Mouse (Mus musculus): Measurements from ENCODE around the gene Gpsm1. TPM values are rescaled to one million over a fixed set of nuclear protein-coding genes. Genes with fewer than 3 reads are reported as not detected.

The Gpsm1 gene
- polyA plus RNA-seq, 1 experiment from 2014 or later: 44.1 TPM

DNA sequence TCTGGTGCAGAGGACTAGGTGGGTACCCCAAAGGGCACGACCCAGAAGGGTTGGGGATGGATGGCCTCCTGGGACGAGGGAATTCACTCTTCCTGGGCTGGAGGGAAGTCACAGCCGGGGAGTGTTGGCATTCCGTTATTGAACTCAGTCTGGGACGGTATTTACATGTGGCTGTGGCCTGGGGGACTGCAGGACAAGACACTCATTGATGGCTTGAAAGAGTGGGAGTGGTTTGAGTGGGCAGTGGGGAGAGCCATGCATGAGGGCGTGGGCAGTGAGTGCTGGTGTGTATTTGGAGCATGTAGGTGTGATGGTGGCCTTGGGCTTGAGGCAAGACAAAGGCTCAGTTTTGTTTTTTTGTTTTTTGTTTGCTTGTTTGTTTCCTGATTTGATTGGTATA is 15.4 kb downstream of the Gpsm1 start:
- H3K4me3 ChIP-seq (ENCODE audit: low read length): no peak overlapping the region
- no peak overlapping the region for H3K4me2 ChIP-seq (replicated peaks; ENCODE audit: low read depth, low read length)
- no peaks in the 10 kb centered on the region for H3K4me1 ChIP-seq (ENCODE audit: insufficient read depth, low read length)
- H3K27ac ChIP-seq (ENCODE audit: low read length): 0 out of 2 replicates have a peak overlapping the region, but pooled peaks have one; percentile 10
- no peaks in the 10 kb centered on the region for H3K9me3 ChIP-seq (ENCODE audit: low read length)
- no peaks in the 10 kb centered on the region for H3K27me3 ChIP-seq (ENCODE audit: insufficient read depth, low read length)
- peaks cover 24% of the 10 kb centered on the region for H3K36me3 ChIP-seq (ENCODE audit: insufficient read depth, low read length)
- ATAC-seq (ENCODE audit: low FRiP score, low TSS enrichment): no peak
- 69% methylated on average over 6 of the region's 6 CpGs for WGBS
- 0 out of 2 replicates have a peak overlapping the region, but pooled peaks have one; percentile 26 for H3K9ac ChIP-seq (replicated peaks; ENCODE audit: low read length)

DNA sequence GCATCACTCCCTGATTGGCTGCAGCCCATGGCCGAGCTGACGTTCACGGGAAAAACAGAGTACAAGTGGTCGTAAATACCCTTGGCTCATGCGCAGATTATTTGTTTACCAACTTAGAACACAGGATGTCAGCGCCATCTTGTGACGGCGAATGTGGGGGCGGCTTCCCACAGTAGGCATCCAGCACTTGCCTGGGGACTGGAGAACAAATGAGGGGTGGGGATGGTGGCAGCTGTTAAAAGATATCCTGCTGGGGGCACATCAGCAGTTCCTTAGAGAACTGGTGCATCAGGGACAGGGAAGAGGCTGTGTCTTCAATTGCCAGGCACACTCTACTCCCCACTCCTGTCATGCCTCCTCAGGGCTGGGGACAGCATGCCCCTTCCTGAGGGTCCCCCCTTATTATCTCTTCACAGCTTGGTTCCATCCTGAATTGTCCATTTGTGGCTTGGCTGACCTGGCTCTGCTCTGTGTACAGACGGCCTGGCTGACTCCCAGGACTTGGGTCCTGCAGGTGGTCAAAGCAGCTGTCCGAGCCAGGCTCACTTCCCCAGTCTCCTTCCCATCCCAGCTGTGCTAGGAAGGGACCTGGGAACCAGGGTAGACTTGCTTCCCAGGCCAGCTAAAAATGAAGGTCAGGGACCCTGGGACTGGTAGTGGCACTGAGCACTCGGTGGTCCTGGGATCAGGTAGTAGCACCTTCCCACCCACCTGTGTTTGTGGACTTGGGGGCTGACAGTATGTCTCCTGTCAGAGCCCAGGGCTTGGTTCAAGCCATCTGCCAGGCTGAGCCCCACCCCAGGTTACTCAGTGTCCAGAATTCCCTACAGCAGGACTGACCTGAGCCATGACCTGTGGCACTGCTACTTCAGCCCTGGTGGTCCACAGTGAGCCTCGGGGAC is 23.2 kb downstream of the Gpsm1 start:
- H3K4me1 ChIP-seq (ENCODE audit: insufficient read depth, low read length): peaks cover 24% of the 10 kb centered on the region
- WGBS: 85% methylated on average over 8 of the region's 13 CpGs
- ATAC-seq (ENCODE audit: low FRiP score, low TSS enrichment): no peak
- no peaks in the 10 kb centered on the region for H3K9me3 ChIP-seq (ENCODE audit: low read length)
- H3K36me3 ChIP-seq (ENCODE audit: insufficient read depth, low read length): peaks cover 15% of the 10 kb centered on the region; the same call in 1 of the 2 replicates
- no peak overlapping the region for H3K4me3 ChIP-seq (ENCODE audit: low read length)
- no peak overlapping the region for H3K27ac ChIP-seq (ENCODE audit: low read length)
- no peak overlapping the region for H3K9ac ChIP-seq (replicated peaks; ENCODE audit: low read length)
- H3K27me3 ChIP-seq (ENCODE audit: insufficient read depth, low read length): no peaks in the 10 kb centered on the region
- no peak overlapping the region for H3K4me2 ChIP-seq (replicated peaks; ENCODE audit: low read depth, low read length)

DNA sequence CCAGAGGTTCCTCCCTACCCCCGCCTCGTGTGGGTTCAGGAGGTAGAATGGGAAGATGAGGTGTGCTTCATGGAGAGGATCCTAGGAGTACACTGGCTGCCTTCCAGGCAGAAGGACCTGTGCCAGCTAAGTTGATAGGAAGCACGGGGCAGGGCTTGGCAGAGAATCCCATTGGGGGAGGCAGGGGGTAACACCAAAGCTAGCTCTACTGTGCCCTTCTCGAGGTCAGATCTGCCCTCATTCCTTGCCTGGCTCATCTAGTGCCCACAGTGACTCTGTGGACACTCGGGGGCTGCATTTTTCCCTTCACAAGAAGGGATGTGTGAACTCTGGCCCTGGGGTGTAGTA is 23.9 kb downstream of the Gpsm1 start:
- no peaks in the 10 kb centered on the region for H3K9me3 ChIP-seq (ENCODE audit: low read length)
- no peak for ATAC-seq (ENCODE audit: low FRiP score, low TSS enrichment)
- H3K36me3 ChIP-seq (ENCODE audit: insufficient read depth, low read length): peaks cover 15% of the 10 kb centered on the region; the same call in 1 of the 2 replicates
- WGBS: 89% methylated on average over 5 of the region's 5 CpGs
- H3K27ac ChIP-seq (ENCODE audit: low read length): no peak overlapping the region
- H3K4me1 ChIP-seq (ENCODE audit: insufficient read depth, low read length): peaks cover 27% of the 10 kb centered on the region
- no peaks in the 10 kb centered on the region for H3K27me3 ChIP-seq (ENCODE audit: insufficient read depth, low read length)
- no peak overlapping the region for H3K9ac ChIP-seq (replicated peaks; ENCODE audit: low read length)
- no peak overlapping the region for H3K4me2 ChIP-seq (replicated peaks; ENCODE audit: low read depth, low read length)
- no peak overlapping the region for H3K4me3 ChIP-seq (ENCODE audit: low read length)

DNA sequence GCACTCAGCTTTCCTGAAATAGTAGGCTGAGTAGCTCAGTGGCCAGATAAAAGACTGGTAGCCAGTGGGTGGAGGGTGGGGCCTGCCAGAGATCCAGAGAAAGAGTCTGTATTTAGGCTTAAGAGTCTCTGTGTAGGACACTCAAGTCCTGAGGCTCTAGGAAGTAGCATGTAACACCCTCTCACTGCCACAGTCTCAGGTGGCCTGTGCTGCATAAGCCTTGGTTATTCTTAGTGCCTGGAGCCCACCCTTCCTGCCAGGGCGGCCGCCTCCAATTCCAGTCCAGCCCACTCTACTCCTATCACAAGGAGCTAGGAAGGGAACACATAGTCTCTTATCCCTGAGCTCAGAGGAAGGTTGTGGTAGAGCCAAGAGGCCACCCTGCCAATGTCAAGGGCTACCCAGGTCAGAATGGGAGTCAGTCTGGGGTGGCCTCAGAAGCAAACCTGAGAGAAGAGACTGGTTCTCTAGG is 26.2 kb downstream of the Gpsm1 start:
- WGBS: 82% methylated on average over 2 of the region's 2 CpGs
- H3K27me3 ChIP-seq (ENCODE audit: insufficient read depth, low read length): no peaks in the 10 kb centered on the region
- no peak for ATAC-seq (ENCODE audit: low FRiP score, low TSS enrichment)
- no peak overlapping the region for H3K4me2 ChIP-seq (replicated peaks; ENCODE audit: low read depth, low read length)
- H3K36me3 ChIP-seq (ENCODE audit: insufficient read depth, low read length): peaks cover 31% of the 10 kb centered on the region
- peak overlapping the region; percentile 88 for H3K27ac ChIP-seq (ENCODE audit: low read length)
- H3K4me1 ChIP-seq (ENCODE audit: insufficient read depth, low read length): peaks cover 27% of the 10 kb centered on the region
- no peak overlapping the region for H3K9ac ChIP-seq (replicated peaks; ENCODE audit: low read length)
- no peaks in the 10 kb centered on the region for H3K9me3 ChIP-seq (ENCODE audit: low read length)
- H3K4me3 ChIP-seq (ENCODE audit: low read length): no peak overlapping the region

DNA sequence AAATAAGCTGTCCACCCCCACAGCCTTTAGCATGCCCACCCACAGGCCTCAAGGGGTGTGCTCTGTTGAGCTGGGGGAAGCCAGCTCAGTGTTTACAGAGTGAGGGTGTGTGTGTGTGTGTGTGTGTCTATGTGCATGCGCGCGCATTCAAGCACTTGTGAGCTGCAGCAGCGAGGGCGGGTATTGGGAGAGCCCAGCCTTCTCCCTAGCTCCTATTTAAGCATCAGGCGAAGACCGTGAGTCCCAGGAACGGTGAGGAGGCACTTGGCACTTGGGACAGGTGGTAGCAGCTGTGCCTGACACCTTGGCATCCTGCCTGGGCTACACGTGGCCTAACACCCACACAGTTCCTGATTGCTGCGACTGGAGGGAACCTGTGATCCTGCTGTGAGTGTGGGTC is 26.7 kb downstream of the Gpsm1 start:
- H3K9me3 ChIP-seq (ENCODE audit: low read length): no peaks in the 10 kb centered on the region
- H3K27ac ChIP-seq (ENCODE audit: low read length): peak overlapping the region; percentile 88
- WGBS: 49% methylated on average over 10 of the region's 10 CpGs
- peaks cover 35% of the 10 kb centered on the region for H3K36me3 ChIP-seq (ENCODE audit: insufficient read depth, low read length)
- ATAC-seq (ENCODE audit: low FRiP score, low TSS enrichment): peak; percentile 36; the same call in 1 of the 2 replicates
- H3K27me3 ChIP-seq (ENCODE audit: insufficient read depth, low read length): no peaks in the 10 kb centered on the region
- H3K4me2 ChIP-seq (replicated peaks; ENCODE audit: low read depth, low read length): no peak overlapping the region
- peaks cover 27% of the 10 kb centered on the region for H3K4me1 ChIP-seq (ENCODE audit: insufficient read depth, low read length)
- 0 out of 2 replicates have a peak overlapping the region, but pooled peaks have one; percentile 16 for H3K9ac ChIP-seq (replicated peaks; ENCODE audit: low read length)
- H3K4me3 ChIP-seq (ENCODE audit: low read length): no peak overlapping the region

DNA sequence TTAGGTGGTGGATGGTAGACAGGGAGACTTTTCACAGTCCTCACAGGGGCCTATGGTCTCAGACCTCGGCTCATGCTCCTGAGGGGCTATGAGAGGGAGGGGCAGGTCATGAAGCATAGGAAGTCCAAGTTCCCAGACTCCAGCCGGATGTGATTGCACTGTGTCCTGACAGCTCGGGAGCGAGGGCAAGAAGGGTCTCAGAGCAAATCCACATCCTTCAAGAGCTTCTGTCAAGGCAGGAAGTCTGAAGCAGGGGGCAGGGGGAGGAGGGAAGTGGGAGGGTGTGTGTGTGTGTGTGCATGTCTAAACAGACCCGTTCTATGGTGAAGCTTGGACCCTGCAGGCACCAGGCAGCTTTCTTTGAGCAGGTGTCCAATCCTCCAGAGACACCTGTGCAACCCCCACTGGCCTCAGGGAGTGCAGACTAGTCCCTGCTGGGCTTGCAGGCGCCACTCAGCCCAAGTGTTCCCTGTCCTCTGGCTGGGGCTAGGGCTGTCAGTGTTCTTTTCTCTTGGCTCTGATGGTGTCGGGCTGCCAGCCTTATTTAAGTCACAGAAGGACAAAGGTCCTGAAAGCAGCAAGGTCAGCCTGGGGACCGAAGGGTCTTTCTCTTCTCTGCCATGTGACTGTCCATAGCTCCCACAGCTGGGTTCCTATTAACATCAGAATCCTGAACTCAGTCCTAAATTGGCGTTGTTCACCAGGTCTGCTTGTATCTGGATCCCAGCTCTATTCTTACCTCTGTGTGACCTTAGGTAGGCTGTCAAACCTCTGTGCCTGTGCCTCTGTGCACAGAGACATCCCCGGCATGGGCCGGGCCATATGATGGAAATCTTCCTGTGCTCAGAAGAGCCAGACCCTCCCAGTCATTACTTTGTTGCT is 27.5 kb downstream of the Gpsm1 start:
- H3K4me2 ChIP-seq (replicated peaks; ENCODE audit: low read depth, low read length): no peak overlapping the region
- H3K36me3 ChIP-seq (ENCODE audit: insufficient read depth, low read length): peaks cover 39% of the 10 kb centered on the region
- ATAC-seq (ENCODE audit: low FRiP score, low TSS enrichment): peak; percentile 72
- peaks cover 27% of the 10 kb centered on the region for H3K4me1 ChIP-seq (ENCODE audit: insufficient read depth, low read length)
- WGBS: 43% methylated on average over 11 of the region's 11 CpGs
- no peaks in the 10 kb centered on the region for H3K27me3 ChIP-seq (ENCODE audit: insufficient read depth, low read length)
- H3K9ac ChIP-seq (replicated peaks; ENCODE audit: low read length): peak overlapping the region; percentile 16; the same call in 1 of the 2 replicates
- no peaks in the 10 kb centered on the region for H3K9me3 ChIP-seq (ENCODE audit: low read length)
- H3K27ac ChIP-seq (ENCODE audit: low read length): peak overlapping the region; percentile 88
- H3K4me3 ChIP-seq (ENCODE audit: low read length): no peak overlapping the region

DNA sequence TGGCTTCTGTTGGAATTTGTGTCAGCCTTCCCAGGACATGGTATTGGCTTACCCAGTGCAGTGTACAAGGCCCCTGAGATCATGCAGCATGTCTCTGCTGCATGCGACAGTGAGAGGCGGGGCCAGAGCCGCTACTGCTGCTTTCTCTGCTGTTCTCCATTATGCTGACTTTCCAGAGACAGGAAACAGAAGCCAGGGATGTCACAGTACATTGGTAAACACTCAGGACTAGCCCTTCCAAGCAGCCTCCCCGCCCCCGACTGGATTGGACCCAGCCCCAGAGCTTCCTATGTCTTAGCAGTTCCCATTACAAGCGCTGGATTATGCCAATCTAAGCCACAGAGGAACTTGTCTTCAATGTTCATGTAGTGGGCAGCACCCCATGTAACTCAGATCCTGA is 32.9 kb downstream of the Gpsm1 start:
- ATAC-seq (ENCODE audit: low FRiP score, low TSS enrichment): no peak
- no peak overlapping the region for H3K4me3 ChIP-seq (ENCODE audit: low read length)
- 50% methylated on average over 6 of the region's 6 CpGs for WGBS
- H3K9me3 ChIP-seq (ENCODE audit: low read length): no peaks in the 10 kb centered on the region
- peak overlapping the region; percentile 47 for H3K27ac ChIP-seq (ENCODE audit: low read length)
- H3K36me3 ChIP-seq (ENCODE audit: insufficient read depth, low read length): peaks cover 40% of the 10 kb centered on the region
- H3K4me2 ChIP-seq (replicated peaks; ENCODE audit: low read depth, low read length): no peak overlapping the region
- no peaks in the 10 kb centered on the region for H3K27me3 ChIP-seq (ENCODE audit: insufficient read depth, low read length)
- H3K4me1 ChIP-seq (ENCODE audit: insufficient read depth, low read length): peaks cover 25% of the 10 kb centered on the region
- no peak overlapping the region for H3K9ac ChIP-seq (replicated peaks; ENCODE audit: low read length)

DNA sequence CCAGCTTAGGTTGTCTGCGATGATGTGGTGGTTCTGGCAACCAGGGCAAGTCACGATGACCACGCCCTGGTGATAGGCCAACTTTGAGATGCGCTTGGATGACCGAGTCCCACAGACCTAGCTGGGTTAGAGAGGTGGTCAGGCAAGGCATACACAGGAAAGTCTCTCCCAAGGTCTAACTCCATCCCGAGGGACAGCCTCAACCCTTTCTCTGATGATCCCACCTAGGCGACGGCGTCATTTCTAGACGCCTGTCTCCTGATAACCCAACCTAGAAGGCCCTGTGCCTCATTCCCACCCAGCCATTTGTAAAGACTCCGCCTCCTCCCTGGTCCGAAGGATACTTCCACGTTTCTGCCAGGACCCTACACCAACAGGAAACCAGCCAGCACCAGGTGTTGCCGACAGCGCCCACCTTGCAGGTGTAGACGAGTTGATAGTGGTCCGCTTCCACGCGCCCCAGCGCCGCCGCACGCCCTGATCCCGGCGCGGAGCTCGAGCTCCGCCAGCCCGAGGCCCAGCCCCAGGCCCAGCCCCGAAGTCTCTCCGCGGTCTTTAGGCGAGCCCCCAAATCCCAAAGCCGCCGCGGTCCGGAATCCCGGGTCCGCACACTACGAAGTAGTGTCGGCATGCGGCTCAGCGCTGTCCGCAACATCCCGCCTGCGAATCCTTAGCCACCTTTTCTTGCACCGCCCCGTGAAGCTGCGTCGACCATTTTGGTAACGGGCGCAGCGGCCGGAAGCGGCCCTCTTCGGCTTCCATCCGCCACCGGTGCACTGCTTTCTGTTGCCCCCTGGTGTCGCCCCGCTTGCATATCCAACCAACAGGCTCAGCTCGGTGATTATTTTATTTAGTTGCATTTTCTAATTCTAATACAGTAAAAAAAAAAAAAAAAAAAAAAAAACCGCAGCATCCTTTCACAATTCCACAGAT is 36.3 kb downstream of the Gpsm1 start, which contains the start of gene Dnlz:
TSS of gene Dnlz (minus strand) at position 753 of the 933 bp plus-strand sequence.
- 1% methylated on average over 62 of the region's 62 CpGs for WGBS
- H3K9me3 ChIP-seq (ENCODE audit: low read length): no peaks in the 10 kb centered on the region
- H3K27ac ChIP-seq (ENCODE audit: low read length): peak within 1 kb of the TSS; percentile 88
- peak within 1 kb of the TSS; percentile 98 for H3K4me2 ChIP-seq (replicated peaks; ENCODE audit: low read depth, low read length)
- peaks cover 19% of the 10 kb centered on the region for H3K4me1 ChIP-seq (ENCODE audit: insufficient read depth, low read length)
- peak within 1 kb of the TSS; percentile 95 for H3K9ac ChIP-seq (replicated peaks; ENCODE audit: low read length)
- peak within 1 kb of the TSS; percentile 84 for H3K4me3 ChIP-seq (ENCODE audit: low read length)
- H3K36me3 ChIP-seq (ENCODE audit: insufficient read depth, low read length): peaks cover 23% of the 10 kb centered on the region
- peak; percentile 74 for ATAC-seq (ENCODE audit: low FRiP score, low TSS enrichment)
- no peaks in the 10 kb centered on the region for H3K27me3 ChIP-seq (ENCODE audit: insufficient read depth, low read length)
